Mouse (Mus musculus) monocyte, adult 5-6 weeks (primary cell): ENCODE results near the gene Mier1. TPM values are rescaled to one million over a fixed set of nuclear protein-coding genes. Genes with fewer than 3 reads are reported as not detected.

Experiments used
- ATAC-seq: fragments of 153-309, 156-312 bp; replicated peaks from 2 replicates; pipeline ENCODE4 v1.8.0; 2017; ENCODE audit warnings: mild to moderate bottlenecking; ENCODE audit not compliant: low TSS enrichment, insufficient number of reproducible peaks, severe bottlenecking, poor library complexity, low FRiP score
- total RNA-seq: library from RNA; stranded (forward); fragments of 200-1000, 200-491, 200-594 nt; gene quantifications from 3 replicates; pipeline ENCODE4 v1.2.3, GENCODE M21; 2017

Mier1 gene
- total RNA-seq, 1 experiment from 2014 or later: 182 TPM

- 0 out of 2 replicates have a peak, but pooled peaks have one; percentile 38 for ATAC-seq
Observed at GRCm38 (mm10) chr4:103214498-103214924, 100.3 kb downstream of the Mier1 start.

Other genes with a start within 250 kb of the Mier1 start
- gene Tctex1d1, start 135.8 kb upstream of the Mier1 start, total RNA-seq: 0.58 TPM in 1 of 3 replicates, not detected in the others
- not detected in 3 replicates for gene Insl5, start 87.5 kb upstream of the Mier1 start, total RNA-seq
- gene Wdr78, start 165 bp downstream of the Mier1 start, total RNA-seq: 0.75 to 1.4 TPM (median 0.86 TPM) in 3 replicates
- 5.5 to 10.6 TPM (median 8.6 TPM) in 3 replicates for gene Slc35d1, start 100.8 kb downstream of the Mier1 start, total RNA-seq
- 0.32 TPM in 1 of 3 replicates, not detected in the others for gene 4921539E11Rik, start 176.5 kb downstream of the Mier1 start, total RNA-seq
- 21.8 to 51.2 TPM (median 24.5 TPM) in 3 replicates for gene Oma1, start 199.4 kb downstream of the Mier1 start, total RNA-seq